Mouse (Mus musculus) embryo, embryonic 10 days (tissue): ENCODE measurements at regions not wholly inside any gene's neighbourhood (a gene's known extent, or its start where the extent isn't known, plus 50 kb on each side); places are given as distances from the start of the nearest gene placed in this dataset.
"Not testable (repeated sequence)": the region's sequence is repeated elsewhere in the genome, so short reads cannot be mapped to it uniquely, and the experiment has no call there.

Experiments used
- DNase-seq: peaks from one replicate; pipeline ENCODE4 v3.0.0-alpha.2; 2015; ENCODE audit warnings: low spot score

DNA sequence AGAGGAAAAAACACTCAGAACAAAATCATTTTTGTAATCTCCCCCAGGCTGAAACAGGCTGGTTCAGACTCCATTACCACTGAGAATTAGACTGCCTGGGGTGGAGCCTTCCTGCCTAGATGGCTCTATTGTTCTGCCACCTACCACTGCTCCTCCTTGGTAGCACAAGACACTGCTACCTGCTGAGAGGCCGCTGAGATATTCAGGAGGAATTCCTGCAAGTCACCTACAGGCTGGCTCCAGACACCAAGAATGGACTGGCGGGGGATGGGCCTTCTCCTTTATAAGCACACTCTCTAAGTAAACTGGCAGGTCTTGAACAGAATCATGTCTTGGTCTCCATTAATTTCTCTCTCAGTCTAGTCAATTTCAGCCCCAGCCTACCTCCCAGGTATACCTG, 3289.4 kb downstream of the Gm37988 start:
- no peak for DNase-seq

DNA sequence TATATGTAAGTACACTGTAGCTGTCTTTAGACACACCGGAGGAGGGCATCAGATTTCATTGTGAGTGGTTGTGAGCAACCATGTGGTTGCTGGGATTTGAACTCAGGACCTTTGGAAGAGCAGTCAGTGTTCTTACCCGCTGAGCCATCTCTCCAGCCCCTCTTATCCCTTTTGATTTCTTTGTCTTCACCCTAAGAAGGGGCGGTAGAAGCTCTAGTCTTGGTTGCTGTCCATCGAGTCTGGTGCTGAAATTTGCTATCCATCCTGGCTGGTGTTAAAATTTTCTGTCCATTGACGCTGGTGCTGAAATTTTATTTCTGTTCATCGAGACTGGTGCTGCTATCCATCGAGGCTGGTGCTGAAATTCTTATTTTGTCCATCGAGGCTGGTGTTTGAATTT, 3290.9 kb upstream of the A830018L16Rik start:
- peak; percentile 89 for DNase-seq

DNA sequence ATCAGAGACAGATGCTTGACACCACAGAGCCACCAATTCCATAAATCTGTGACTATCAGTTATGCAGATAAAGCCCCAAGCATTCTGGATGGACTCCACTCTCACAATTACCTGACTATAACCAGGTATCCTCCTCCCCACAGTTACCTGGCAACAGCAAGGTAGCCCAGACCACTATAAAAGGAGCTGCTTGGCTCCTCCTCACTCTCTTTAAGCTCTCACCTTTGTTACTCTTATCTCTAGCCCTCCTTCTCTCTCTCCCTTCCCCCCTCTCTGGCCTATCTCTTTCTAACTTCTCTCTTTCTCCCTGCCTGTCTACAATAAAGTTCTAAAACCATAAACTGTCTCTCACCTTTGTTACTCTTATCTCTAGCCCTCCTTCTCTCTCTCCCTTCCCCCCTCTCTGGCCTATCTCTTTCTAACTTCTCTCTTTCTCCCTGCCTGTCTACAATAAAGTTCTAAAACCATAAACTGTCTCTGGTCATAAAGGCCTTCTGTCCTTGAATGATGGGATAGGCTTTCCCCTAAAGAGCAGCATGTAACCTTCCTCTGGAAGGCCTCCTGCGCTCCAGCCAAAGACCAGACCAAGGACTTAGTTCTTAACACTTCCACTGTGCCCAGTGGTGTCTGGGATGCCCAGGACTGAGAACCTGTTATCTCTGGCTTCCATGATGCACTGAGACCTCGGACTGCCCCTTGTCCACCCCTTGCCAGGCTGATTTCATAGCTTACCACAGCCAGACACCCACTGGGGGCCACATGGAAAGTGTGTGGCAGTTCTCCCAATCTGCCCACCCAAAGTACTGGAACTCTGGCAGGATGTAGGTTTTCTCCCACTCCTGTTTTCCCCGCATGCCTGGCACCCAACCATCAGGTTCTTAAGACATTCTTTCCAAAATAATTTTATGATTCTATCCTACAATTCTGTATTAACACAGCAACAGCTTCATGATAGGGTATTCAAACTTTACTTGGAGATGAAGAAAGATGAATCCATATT, 3279.2 kb upstream of the A830018L16Rik start:
- not testable (repeated sequence) for DNase-seq

DNA sequence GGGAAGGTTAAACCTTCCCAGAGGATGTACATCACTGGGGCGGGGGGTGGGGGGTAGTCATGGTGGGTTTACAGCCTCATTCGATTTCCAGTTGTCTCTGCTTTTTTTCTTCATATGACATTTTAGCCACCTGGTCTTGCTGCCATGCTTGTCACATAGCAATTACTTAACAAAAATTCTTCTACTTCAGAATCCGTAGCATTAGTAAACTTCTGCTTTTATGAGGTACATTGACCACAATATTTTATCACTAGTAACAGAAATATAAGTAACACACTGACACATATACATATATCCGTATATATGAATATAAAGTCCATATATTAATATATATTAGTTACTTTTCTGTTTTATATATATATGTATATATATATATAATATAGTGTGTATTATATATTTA, 3271.3 kb upstream of the A830018L16Rik start:
- DNase-seq = no peak

DNA sequence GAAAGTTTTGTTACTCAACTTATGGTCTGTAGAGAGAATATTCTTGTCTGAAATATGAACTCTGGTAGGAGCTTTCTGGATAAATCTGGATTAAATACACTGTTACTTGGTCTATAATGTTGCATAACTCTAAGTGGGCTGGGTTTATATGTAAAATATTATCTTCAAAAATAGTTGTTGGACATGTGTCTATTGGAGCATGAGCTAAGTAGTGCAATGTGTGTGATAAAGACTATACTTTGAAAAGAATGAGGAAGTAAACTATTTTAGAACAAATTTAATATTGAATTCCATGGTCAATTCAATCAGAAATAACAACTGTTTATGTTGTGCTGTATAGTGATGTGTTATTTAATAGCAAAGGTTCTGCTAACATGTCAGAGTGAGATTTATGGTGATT, 3240.7 kb upstream of the A830018L16Rik start:
- DNase-seq = no peak
